22 mouse cellular contexts compared by ENCODE assay signal in genomic region chr17:25255110-25255509, GRCm38 (mm10). TPM values are rescaled to one million over a fixed set of nuclear protein-coding genes. Genes with fewer than 3 reads are reported as not detected.
DNase-seq lines count a peak whose midpoint lies in the region; ATAC-seq lines count a peak whose summit lies in the region.
"Had no signal": no experiment of that assay in that cellular context is flagged by ENCODE, and none has a peak within 500 bp of the region (broad histone marks: within the 10 kb centered on the region; RNA-seq: fewer than 3 reads in every experiment).

No protein-coding gene starts in this region.

- no peak for ATAC-seq in hindbrain, embryonic 11.5 days (ENCODE audit: low FRiP score)
- no peak for ATAC-seq in midbrain, embryonic 13.5 days
- ATAC-seq in erythroid progenitor cell, adult 5-6 weeks (replicated peaks; ENCODE audit: low FRiP score, poor library complexity, severe bottlenecking), result no peak
- ATAC-seq: forebrain, embryonic 15.5 days had no signal

- no peak overlapping the region for H3K27ac ChIP-seq in hindbrain, embryonic 10.5 days
- H3K27ac ChIP-seq in hindbrain, embryonic 11.5 days (ENCODE audit: low read depth, low read length), result no peak overlapping the region
- no peak overlapping the region for H3K27ac ChIP-seq in embryonic facial prominence, embryonic 10.5 days (replicated peaks)
- no peak overlapping the region for H3K27ac ChIP-seq in midbrain, embryonic 13.5 days
- H3K27ac ChIP-seq: forebrain, embryonic 15.5 days; liver, embryonic 15.5 days had no signal

- H3K36me3 ChIP-seq in hindbrain, embryonic 10.5 days, result peaks cover 17% of the 10 kb centered on the region
- H3K36me3 ChIP-seq in hindbrain, embryonic 11.5 days (ENCODE audit: control insufficient read depth, insufficient read depth, low read length), result no peaks in the 10 kb centered on the region
- H3K36me3 ChIP-seq in embryonic facial prominence, embryonic 10.5 days (replicated peaks), result peaks cover 28% of the 10 kb centered on the region
- H3K36me3 ChIP-seq in midbrain, embryonic 13.5 days, result peaks cover 16% of the 10 kb centered on the region

- H3K4me2 ChIP-seq in hindbrain, embryonic 11.5 days (replicated peaks; ENCODE audit: low read depth, low read length), result no peak overlapping the region
- 0 out of 2 replicates have a peak overlapping the region, but pooled peaks have one; percentile 59 for H3K4me2 ChIP-seq in midbrain, embryonic 13.5 days (replicated peaks)

- H3K9ac ChIP-seq in hindbrain, embryonic 11.5 days (ENCODE audit: low read depth, low read length), result no peak overlapping the region
- H3K9ac ChIP-seq in midbrain, embryonic 13.5 days (replicated peaks), result no peak overlapping the region
- H3K9ac ChIP-seq: liver, embryonic 15.5 days had no signal

- H3K4me1 ChIP-seq in hindbrain, embryonic 10.5 days (replicated peaks), result peaks cover 45% of the 10 kb centered on the region
- H3K4me1 ChIP-seq in hindbrain, embryonic 11.5 days (replicated peaks; ENCODE audit: control insufficient read depth, insufficient read depth, low read length), result peaks cover 19% of the 10 kb centered on the region
- peaks cover 44% of the 10 kb centered on the region for H3K4me1 ChIP-seq in embryonic facial prominence, embryonic 10.5 days
- peaks cover 61% of the 10 kb centered on the region for H3K4me1 ChIP-seq in midbrain, embryonic 13.5 days (replicated peaks)

- H3K4me3 ChIP-seq in hindbrain, embryonic 10.5 days, result 0 out of 2 replicates have a peak overlapping the region, but pooled peaks have one; percentile 49
- H3K4me3 ChIP-seq in hindbrain, embryonic 11.5 days (ENCODE audit: low read depth, low read length), result no peak overlapping the region
- peak overlapping the region; percentile 57; the same call in 1 of the 2 replicates for H3K4me3 ChIP-seq in embryonic facial prominence, embryonic 10.5 days
- H3K4me3 ChIP-seq in midbrain, embryonic 13.5 days (replicated peaks), result no peak overlapping the region

- H3K9me3 ChIP-seq in hindbrain, embryonic 10.5 days, result no peaks in the 10 kb centered on the region
- H3K9me3 ChIP-seq in hindbrain, embryonic 11.5 days (ENCODE audit: control insufficient read depth, low read length), result no peaks in the 10 kb centered on the region
- H3K9me3 ChIP-seq in embryonic facial prominence, embryonic 10.5 days, result no peaks in the 10 kb centered on the region
- H3K9me3 ChIP-seq in midbrain, embryonic 13.5 days, result no peaks in the 10 kb centered on the region
- H3K9me3 ChIP-seq: forebrain, embryonic 15.5 days; liver, embryonic 15.5 days had no signal

- peaks cover 41% of the 10 kb centered on the region for H3K27me3 ChIP-seq in hindbrain, embryonic 10.5 days (ENCODE audit: insufficient read depth, poor library complexity, severe bottlenecking)
- H3K27me3 ChIP-seq in hindbrain, embryonic 11.5 days (ENCODE audit: control insufficient read depth, insufficient read depth, low read length), result peaks cover 16% of the 10 kb centered on the region
- peaks cover 55% of the 10 kb centered on the region for H3K27me3 ChIP-seq in embryonic facial prominence, embryonic 10.5 days (replicated peaks; ENCODE audit: low read depth, poor library complexity, severe bottlenecking)
- H3K27me3 ChIP-seq in midbrain, embryonic 13.5 days, result peaks cover 23% of the 10 kb centered on the region

- WGBS in hindbrain, embryonic 10.5 days, result 81% methylated on average over 2 of the region's 2 CpGs
- 71% methylated on average over 2 of the region's 2 CpGs for WGBS in hindbrain, embryonic 11.5 days
- 54% methylated on average over 2 of the region's 2 CpGs for WGBS in embryonic facial prominence, embryonic 10.5 days
- 67% methylated on average over 2 of the region's 2 CpGs for WGBS in midbrain, embryonic 13.5 days

- DNase-seq in hindbrain, embryonic 10.5 days (ENCODE audit: low spot score), result no peak
- DNase-seq in hindbrain, embryonic 11.5 days (ENCODE audit: low spot score), result no peak
- DNase-seq in CD4-positive helper T cell, adult 2 months (ENCODE audit: low read depth, low spot score), result peak; percentile 60
- no peak for DNase-seq in embryonic facial prominence, embryonic 10.5 days (ENCODE audit: low spot score)
- DNase-seq in thymus, postnatal 10 days (ENCODE audit: low spot score in 2 of 2), result no peak
- DNase-seq in B cell, adult 2 months, result no peak
- DNase-seq: adrenal gland, postnatal 10 days; cerebellum, adult 9-10 months; gastrocnemius, postnatal 10 days; heart, postnatal 4 days; lung, postnatal 14 days; right cerebral cortex, postnatal 25 days had no signal

RNA-seq across cellular contexts. Expression of gene Baiap3, which starts 1.1 kb away (rescaled TPM):
- 2.3 and 3.5 TPM in 2 replicates for polyA plus RNA-seq in hindbrain, embryonic 10.5 days (2016; fragmentation: Nextera tagmentation; extraction: Ambion mirVana)
- polyA plus RNA-seq in hindbrain, embryonic 11.5 days (2014; fragmentation: Nextera tagmentation; extraction: Ambion mirVana), result 2.0 and 4.4 TPM in 2 replicates
- 0.67 and 0.94 TPM in 2 replicates for polyA plus RNA-seq in embryonic facial prominence, embryonic 10.5 days (2016; fragmentation: Nextera tagmentation; extraction: Ambion mirVana)
- 8.7 and 9.2 TPM in 2 replicates for polyA plus RNA-seq in midbrain, embryonic 13.5 days (2015; fragmentation: Nextera tagmentation; extraction: Ambion mirVana)
- not detected in 2 replicates for total RNA-seq in erythroid progenitor cell, adult 5-6 weeks (2015; ENCODE audit: low replicate concordance)
- not detected in 2 replicates for total RNA-seq in erythroid progenitor cell, adult 5-6 weeks (2017; ENCODE audit: low replicate concordance)

RNA-seq across cellular contexts. Expression of gene Tsr3, which starts 15.1 kb away (rescaled TPM):
- polyA plus RNA-seq in hindbrain, embryonic 10.5 days (2016; fragmentation: Nextera tagmentation; extraction: Ambion mirVana), result 76.9 and 86.4 TPM in 2 replicates
- 60.3 and 64.9 TPM in 2 replicates for polyA plus RNA-seq in hindbrain, embryonic 11.5 days (2014; fragmentation: Nextera tagmentation; extraction: Ambion mirVana)
- 75.4 and 78.6 TPM in 2 replicates for polyA plus RNA-seq in embryonic facial prominence, embryonic 10.5 days (2016; fragmentation: Nextera tagmentation; extraction: Ambion mirVana)
- 61.1 and 63.1 TPM in 2 replicates for polyA plus RNA-seq in midbrain, embryonic 13.5 days (2015; fragmentation: Nextera tagmentation; extraction: Ambion mirVana)
- total RNA-seq in erythroid progenitor cell, adult 5-6 weeks (2015; ENCODE audit: low replicate concordance), result 2.9 TPM in 1 of 2 replicates, not detected in the other
- 3.1 and 6.5 TPM in 2 replicates for total RNA-seq in erythroid progenitor cell, adult 5-6 weeks (2017; ENCODE audit: low replicate concordance)

RNA-seq across cellular contexts. Expression of gene Gnptg, which starts 15.2 kb away (rescaled TPM):
- 63.3 and 73.2 TPM in 2 replicates for polyA plus RNA-seq in hindbrain, embryonic 10.5 days (2016; fragmentation: Nextera tagmentation; extraction: Ambion mirVana)
- polyA plus RNA-seq in hindbrain, embryonic 11.5 days (2014; fragmentation: Nextera tagmentation; extraction: Ambion mirVana), result 51.5 and 57.2 TPM in 2 replicates
- 36.1 and 41.5 TPM in 2 replicates for polyA plus RNA-seq in embryonic facial prominence, embryonic 10.5 days (2016; fragmentation: Nextera tagmentation; extraction: Ambion mirVana)
- 86.0 and 90.4 TPM in 2 replicates for polyA plus RNA-seq in midbrain, embryonic 13.5 days (2015; fragmentation: Nextera tagmentation; extraction: Ambion mirVana)
- total RNA-seq in erythroid progenitor cell, adult 5-6 weeks (2015; ENCODE audit: low replicate concordance), result 10.5 and 13.8 TPM in 2 replicates
- total RNA-seq in erythroid progenitor cell, adult 5-6 weeks (2017; ENCODE audit: low replicate concordance), result 5.8 and 8.4 TPM in 2 replicates

RNA-seq across cellular contexts. Expression of gene Ube2i, which starts 19.3 kb away (rescaled TPM):
- polyA plus RNA-seq in hindbrain, embryonic 10.5 days (2016; fragmentation: Nextera tagmentation; extraction: Ambion mirVana), result 862 and 894 TPM in 2 replicates
- polyA plus RNA-seq in hindbrain, embryonic 11.5 days (2014; fragmentation: Nextera tagmentation; extraction: Ambion mirVana), result 781 and 835 TPM in 2 replicates
- 952 and 961 TPM in 2 replicates for polyA plus RNA-seq in embryonic facial prominence, embryonic 10.5 days (2016; fragmentation: Nextera tagmentation; extraction: Ambion mirVana)
- polyA plus RNA-seq in midbrain, embryonic 13.5 days (2015; fragmentation: Nextera tagmentation; extraction: Ambion mirVana), result 672 and 679 TPM in 2 replicates
- 197 and 220 TPM in 2 replicates for total RNA-seq in erythroid progenitor cell, adult 5-6 weeks (2015; ENCODE audit: low replicate concordance)
- total RNA-seq in erythroid progenitor cell, adult 5-6 weeks (2017; ENCODE audit: low replicate concordance), result 152 and 166 TPM in 2 replicates

RNA-seq across cellular contexts. Expression of gene Prss34, which starts 43.1 kb away (rescaled TPM):
- not detected in 2 replicates for polyA plus RNA-seq in hindbrain, embryonic 10.5 days (2016; fragmentation: Nextera tagmentation; extraction: Ambion mirVana)
- not detected in 2 replicates for polyA plus RNA-seq in hindbrain, embryonic 11.5 days (2014; fragmentation: Nextera tagmentation; extraction: Ambion mirVana)
- not detected in 2 replicates for polyA plus RNA-seq in embryonic facial prominence, embryonic 10.5 days (2016; fragmentation: Nextera tagmentation; extraction: Ambion mirVana)
- not detected in 2 replicates for polyA plus RNA-seq in midbrain, embryonic 13.5 days (2015; fragmentation: Nextera tagmentation; extraction: Ambion mirVana)
- 101 and 104 TPM in 2 replicates for total RNA-seq in erythroid progenitor cell, adult 5-6 weeks (2015; ENCODE audit: low replicate concordance)
- total RNA-seq in erythroid progenitor cell, adult 5-6 weeks (2017; ENCODE audit: low replicate concordance), result 38.0 and 42.1 TPM in 2 replicates
- total RNA-seq: layer of hippocampus, adult 18-20 months; left cerebral cortex, postnatal 25 days; megakaryocyte-erythroid progenitor cell, adult 5-6 weeks; MEL had no signal
- polyA plus RNA-seq: C2C12; kidney, embryonic 14.5 days had no signal

Comparison
In these comparisons a context has a peak if more than half of its experiments do, and no peak if none do; other contexts are left out.
1. H3K4me3 ChIP-seq: peak in hindbrain, embryonic 10.5 days (single experiment) and embryonic facial prominence, embryonic 10.5 days (single experiment); none in hindbrain, embryonic 11.5 days (single experiment) and midbrain, embryonic 13.5 days (single experiment).